Mouse (Mus musculus) ES-Bruce4 (cell line): ENCODE measurements at regions not wholly inside any gene's neighbourhood (a gene's known extent, or its start where the extent isn't known, plus 50 kb on each side); places are given as distances from the start of the nearest gene placed in this dataset.

ENCODE experiments used
- CTCF ChIP-seq: IDR thresholded peaks from one replicate; pipeline ENCODE4 v1.8.1; 2011; ENCODE audit warnings: low read depth, low read length
- POLR2A ChIP-seq: IDR thresholded peaks from one replicate; pipeline ENCODE4 v1.8.1; 2011; ENCODE audit warnings: low read length; ENCODE audit not compliant: insufficient read depth

DNA sequence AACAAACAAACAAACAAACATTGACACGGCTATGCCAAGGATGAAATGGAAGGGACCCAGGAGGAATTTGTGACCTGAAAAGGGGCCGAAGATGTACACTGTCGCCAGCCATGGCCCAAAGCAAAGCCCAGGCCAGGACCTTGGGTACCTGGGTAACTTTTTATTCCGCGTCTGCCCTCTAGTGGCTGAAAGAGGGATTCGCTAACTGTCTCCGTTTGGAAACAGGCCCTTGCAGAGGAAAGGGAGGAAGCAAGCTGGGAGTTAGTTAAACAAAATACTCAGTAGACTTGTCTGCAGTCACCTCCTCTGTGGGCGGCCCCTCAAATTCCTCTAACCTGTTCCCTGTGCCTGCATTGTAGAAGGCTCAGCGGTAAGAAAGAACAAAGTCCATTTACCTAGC, 167.5 kb upstream of the Rxfp2 start:
- TF ChIP-seq CTCF: peak; percentile 72
- no peak for TF ChIP-seq POLR2A
